Mouse (Mus musculus): Measurements from ENCODE around the gene Fah. TPM values are rescaled to one million over a fixed set of nuclear protein-coding genes. Genes with fewer than 3 reads are reported as not detected.

Gene Fah
- polyA plus RNA-seq (2016; fragmentation: Nextera tagmentation; extraction: Ambion mirVana): 1.4 and 2.9 TPM in 2 replicates

GRCm38 (mm10) chr7:84606293-84606749 lies at the start of gene Fah:
TSS of gene Fah (minus strand) at chr7:84606722.
- DNase-seq (ENCODE audit: low spot score): peak; percentile 37
- H3K4me3 ChIP-seq: peak within 1 kb of the TSS; percentile 66
- H3K36me3 ChIP-seq: no peaks in the 10 kb centered on the region
- WGBS: under 1% methylated on average over 10 of the region's 10 CpGs
- H3K9me3 ChIP-seq (replicated peaks): no peaks in the 10 kb centered on the region
- peaks cover 18% of the 10 kb centered on the region for H3K4me1 ChIP-seq
- H3K27me3 ChIP-seq (ENCODE audit: low read depth, poor library complexity, severe bottlenecking): no peaks in the 10 kb centered on the region
- H3K27ac ChIP-seq: peak within 1 kb of the TSS; percentile 70

GRCm38 (mm10) chr7:84652740-84653139 lies 46.2 kb upstream of the Fah start:
- no peaks in the 10 kb centered on the region for H3K4me1 ChIP-seq
- H3K9me3 ChIP-seq (replicated peaks): no peaks in the 10 kb centered on the region
- 88% methylated on average over 2 of the region's 2 CpGs for WGBS
- no peaks in the 10 kb centered on the region for H3K27me3 ChIP-seq (ENCODE audit: low read depth, poor library complexity, severe bottlenecking)
- 0 out of 2 replicates have a peak, but pooled peaks cover 1% of the 10 kb centered on the region for H3K36me3 ChIP-seq
- no peak overlapping the region for H3K27ac ChIP-seq
- DNase-seq (ENCODE audit: low spot score): no peak
- no peak overlapping the region for H3K4me3 ChIP-seq

GRCm38 (mm10) chr7:84651987-84652321 lies 45.4 kb upstream of the Fah start:
- Histone ChIP-seq H3K27ac (no peak overlapping the region), H3K9me3 (replicated peaks) (no peaks in the 10 kb centered on the region), H3K27me3 (ENCODE audit: low read depth, poor library complexity, severe bottlenecking) (no peaks in the 10 kb centered on the region), H3K4me3 (no peak overlapping the region), H3K36me3 (peaks cover 9% of the 10 kb centered on the region; the same call in 1 of the 2 replicates), H3K4me1 (no peaks in the 10 kb centered on the region)
- no peak for DNase-seq (ENCODE audit: low spot score)
- 79% methylated on average over 2 of the region's 2 CpGs for WGBS

GRCm38 (mm10) chr7:84651303-84651986 lies 44.9 kb upstream of the Fah start:
- no peaks in the 10 kb centered on the region for H3K9me3 ChIP-seq (replicated peaks)
- WGBS: 100% methylated on average over 4 of the region's 4 CpGs
- H3K36me3 ChIP-seq: peaks cover 9% of the 10 kb centered on the region; the same call in 1 of the 2 replicates
- no peak for DNase-seq (ENCODE audit: low spot score)
- no peak overlapping the region for H3K27ac ChIP-seq
- no peaks in the 10 kb centered on the region for H3K27me3 ChIP-seq (ENCODE audit: low read depth, poor library complexity, severe bottlenecking)
- no peak overlapping the region for H3K4me3 ChIP-seq
- H3K4me1 ChIP-seq: no peaks in the 10 kb centered on the region

- no peak overlapping the region for H3K4me3 ChIP-seq
- peaks cover 9% of the 10 kb centered on the region; the same call in 1 of the 2 replicates for H3K36me3 ChIP-seq
- H3K4me1 ChIP-seq: no peaks in the 10 kb centered on the region
- H3K27ac ChIP-seq: no peak overlapping the region
- H3K27me3 ChIP-seq (ENCODE audit: low read depth, poor library complexity, severe bottlenecking): no peaks in the 10 kb centered on the region
- 95% methylated on average over 2 of the region's 2 CpGs for WGBS
- H3K9me3 ChIP-seq (replicated peaks): no peaks in the 10 kb centered on the region
- no peak for DNase-seq (ENCODE audit: low spot score)
Observed at GRCm38 (mm10) chr7:84649016-84649415, 42.5 kb upstream of the Fah start.

- no peak for DNase-seq (ENCODE audit: low spot score)
- peaks cover 9% of the 10 kb centered on the region; the same call in 1 of the 2 replicates for H3K36me3 ChIP-seq
- no peaks in the 10 kb centered on the region for H3K27me3 ChIP-seq (ENCODE audit: low read depth, poor library complexity, severe bottlenecking)
- no peaks in the 10 kb centered on the region for H3K9me3 ChIP-seq (replicated peaks)
- H3K4me1 ChIP-seq: peaks cover 5% of the 10 kb centered on the region; the same call in 1 of the 2 replicates
- WGBS: 86% methylated on average over 1 of the region's 1 CpGs
- H3K27ac ChIP-seq: no peak overlapping the region
- no peak overlapping the region for H3K4me3 ChIP-seq
Observed at GRCm38 (mm10) chr7:84646256-84646655, 39.7 kb upstream of the Fah start.

- no peak overlapping the region for H3K4me3 ChIP-seq
- 92% methylated on average over 6 of the region's 6 CpGs for WGBS
- H3K4me1 ChIP-seq: peaks cover 5% of the 10 kb centered on the region; the same call in 1 of the 2 replicates
- peaks cover 9% of the 10 kb centered on the region; the same call in 1 of the 2 replicates for H3K36me3 ChIP-seq
- no peak overlapping the region for H3K27ac ChIP-seq
- no peak for DNase-seq (ENCODE audit: low spot score)
- no peaks in the 10 kb centered on the region for H3K27me3 ChIP-seq (ENCODE audit: low read depth, poor library complexity, severe bottlenecking)
- no peaks in the 10 kb centered on the region for H3K9me3 ChIP-seq (replicated peaks)
Observed at GRCm38 (mm10) chr7:84643270-84643998, 36.9 kb upstream of the Fah start.

GRCm38 (mm10) chr7:84642159-84642928 lies 35.8 kb upstream of the Fah start:
- H3K27ac ChIP-seq: no peak overlapping the region
- DNase-seq (ENCODE audit: low spot score): no peak
- no peaks in the 10 kb centered on the region for H3K27me3 ChIP-seq (ENCODE audit: low read depth, poor library complexity, severe bottlenecking)
- H3K9me3 ChIP-seq (replicated peaks): no peaks in the 10 kb centered on the region
- H3K4me3 ChIP-seq: no peak overlapping the region
- WGBS: 86% methylated on average over 6 of the region's 6 CpGs
- H3K36me3 ChIP-seq: peaks cover 4% of the 10 kb centered on the region; the same call in 1 of the 2 replicates
- peaks cover 5% of the 10 kb centered on the region; the same call in 1 of the 2 replicates for H3K4me1 ChIP-seq

- DNase-seq (ENCODE audit: low spot score): no peak
- no peaks in the 10 kb centered on the region for H3K4me1 ChIP-seq
- H3K36me3 ChIP-seq: peaks cover 20% of the 10 kb centered on the region
- no peaks in the 10 kb centered on the region for H3K27me3 ChIP-seq (ENCODE audit: low read depth, poor library complexity, severe bottlenecking)
- no peaks in the 10 kb centered on the region for H3K9me3 ChIP-seq (replicated peaks)
- no peak overlapping the region for H3K4me3 ChIP-seq
- H3K27ac ChIP-seq: no peak overlapping the region
Observed at GRCm38 (mm10) chr7:84636939-84637338, 30.4 kb upstream of the Fah start.

GRCm38 (mm10) chr7:84631878-84632277 lies 25.4 kb upstream of the Fah start:
- no peaks in the 10 kb centered on the region for H3K4me1 ChIP-seq

GRCm38 (mm10) chr7:84623718-84624117 lies 17.2 kb upstream of the Fah start:
- Histone ChIP-seq H3K27me3 (ENCODE audit: low read depth, poor library complexity, severe bottlenecking) (no peaks in the 10 kb centered on the region), H3K36me3 (peaks cover 44% of the 10 kb centered on the region), H3K4me3 (no peak overlapping the region), H3K27ac (no peak overlapping the region), H3K4me1 (no peaks in the 10 kb centered on the region), H3K9me3 (replicated peaks) (no peaks in the 10 kb centered on the region)
- no peak for DNase-seq (ENCODE audit: low spot score)
- 98% methylated on average over 4 of the region's 4 CpGs for WGBS

More at GRCm38 (mm10) chr7:84631878-84632277, 25.4 kb upstream of the Fah start:
- no peak for DNase-seq (ENCODE audit: low spot score)
- H3K9me3 ChIP-seq (replicated peaks): no peaks in the 10 kb centered on the region
- no peak overlapping the region for H3K4me3 ChIP-seq
- H3K27ac ChIP-seq: no peak overlapping the region
- no peaks in the 10 kb centered on the region for H3K27me3 ChIP-seq (ENCODE audit: low read depth, poor library complexity, severe bottlenecking)
- peaks cover 49% of the 10 kb centered on the region for H3K36me3 ChIP-seq
- WGBS: 94% methylated on average over 3 of the region's 3 CpGs

- Histone ChIP-seq H3K27ac (no peak overlapping the region), H3K4me3 (no peak overlapping the region), H3K9me3 (replicated peaks) (no peaks in the 10 kb centered on the region), H3K36me3 (peaks cover 55% of the 10 kb centered on the region), H3K27me3 (ENCODE audit: low read depth, poor library complexity, severe bottlenecking) (no peaks in the 10 kb centered on the region), H3K4me1 (no peaks in the 10 kb centered on the region)
- 95% methylated on average over 3 of the region's 3 CpGs for WGBS
- no peak for DNase-seq (ENCODE audit: low spot score)
Observed at GRCm38 (mm10) chr7:84620956-84621355, 14.4 kb upstream of the Fah start.
